Mouse (Mus musculus): ENCODE results near the gene Phf5a. TPM values are rescaled to one million over a fixed set of nuclear protein-coding genes. Genes with fewer than 3 reads are reported as not detected.

Gene Phf5a
- polyA plus RNA-seq, 1 experiment: 95.3 TPM

- Histone ChIP-seq H3K36me3 (ENCODE audit: control insufficient read depth, insufficient read depth) (peaks cover 87% of the 10 kb centered on the region), H3K27me3 (ENCODE audit: control insufficient read depth, insufficient read depth, insufficient read length) (no peaks in the 10 kb centered on the region), H3K4me3 (no peak overlapping the region), H3K79me2 (ENCODE audit: control insufficient read depth, insufficient read depth) (no peaks in the 10 kb centered on the region), H3K4me2 (ENCODE audit: low read depth) (no peak overlapping the region), H3ac (ENCODE audit: control insufficient read depth, insufficient read length) (no peak overlapping the region)
- TF ChIP-seq REST (IDR thresholded peaks at IDR 0.05; ENCODE audit: insufficient read depth, insufficient read length) (no peak), E2F4 (IDR thresholded peaks at IDR 0.05; ENCODE audit: insufficient read depth) (no peak), USF1 (IDR thresholded peaks at IDR 0.05; ENCODE audit: low read depth) (no peak), CEBPB (IDR thresholded peaks at IDR 0.05; ENCODE audit: insufficient read depth, poor library complexity, severe bottlenecking) (no peak), MYOG (IDR thresholded peaks at IDR 0.05; ENCODE audit: control insufficient read depth in 1 of 3, insufficient read depth in 1 of 3, insufficient read length in 2 of 3, low read depth in 2 of 3) (no peak), POLR2AphosphoS2 (IDR thresholded peaks at IDR 0.05; ENCODE audit: insufficient read length, low read depth) (no peak)
Observed at GRCm38 (mm10) chr15:81894002-81894401, 22.3 kb upstream of the Phf5a start.

- Histone ChIP-seq H3K79me2 (ENCODE audit: control insufficient read depth, insufficient read depth) (peaks cover 19% of the 10 kb centered on the region), H3K36me3 (ENCODE audit: control insufficient read depth, insufficient read depth) (peaks cover 76% of the 10 kb centered on the region), H3K27me3 (ENCODE audit: control insufficient read depth, insufficient read depth, insufficient read length) (no peaks in the 10 kb centered on the region), H3ac (ENCODE audit: control insufficient read depth, insufficient read length) (no peak overlapping the region), H3K4me2 (ENCODE audit: low read depth) (no peak overlapping the region), H3K4me3 (no peak overlapping the region)
- TF ChIP-seq CEBPB (IDR thresholded peaks at IDR 0.05; ENCODE audit: insufficient read depth, poor library complexity, severe bottlenecking) (no peak), MYOG (IDR thresholded peaks at IDR 0.05; ENCODE audit: control insufficient read depth in 1 of 3, insufficient read depth in 1 of 3, insufficient read length in 2 of 3, low read depth in 2 of 3) (no peak), REST (IDR thresholded peaks at IDR 0.05; ENCODE audit: insufficient read depth, insufficient read length) (no peak), E2F4 (IDR thresholded peaks at IDR 0.05; ENCODE audit: insufficient read depth) (no peak), TCF12 (IDR thresholded peaks at IDR 0.05; ENCODE audit: insufficient read depth, poor library complexity, severe bottlenecking) (no peak), MAX (IDR thresholded peaks at IDR 0.05; ENCODE audit: low read depth) (no peak)
Observed at GRCm38 (mm10) chr15:81891822-81892580, 20.3 kb upstream of the Phf5a start.

- Histone ChIP-seq H3K4me2 (ENCODE audit: low read depth) (no peak overlapping the region), H3K4me3 (no peak overlapping the region), H3K36me3 (ENCODE audit: control insufficient read depth, insufficient read depth) (peaks cover 69% of the 10 kb centered on the region), H3K27me3 (ENCODE audit: control insufficient read depth, insufficient read depth, insufficient read length) (no peaks in the 10 kb centered on the region), H3ac (ENCODE audit: control insufficient read depth, insufficient read length) (no peak overlapping the region), H3K79me2 (ENCODE audit: control insufficient read depth, insufficient read depth) (peaks cover 25% of the 10 kb centered on the region)
- TF ChIP-seq CEBPB (IDR thresholded peaks at IDR 0.05; ENCODE audit: insufficient read depth, poor library complexity, severe bottlenecking) (no peak), E2F4 (IDR thresholded peaks at IDR 0.05; ENCODE audit: insufficient read depth) (no peak), POLR2A (IDR thresholded peaks at IDR 0.05; ENCODE audit: insufficient read length, low read depth) (no peak), TCF12 (IDR thresholded peaks at IDR 0.05; ENCODE audit: insufficient read depth, poor library complexity, severe bottlenecking) (no peak), POLR2AphosphoS2 (IDR thresholded peaks at IDR 0.05; ENCODE audit: insufficient read length, low read depth) (no peak), MAX (IDR thresholded peaks at IDR 0.05; ENCODE audit: low read depth) (no peak), USF1 (IDR thresholded peaks at IDR 0.05; ENCODE audit: low read depth) (no peak), REST (IDR thresholded peaks at IDR 0.05; ENCODE audit: insufficient read depth, insufficient read length) (no peak), SRF (IDR thresholded peaks at IDR 0.05; ENCODE audit: control insufficient read depth, insufficient read length, low read depth) (no peak)
Observed at GRCm38 (mm10) chr15:81891140-81891802, 19.6 kb upstream of the Phf5a start.

GRCm38 (mm10) chr15:81889175-81889574 is 17.5 kb upstream of the Phf5a start:
- H3K4me2 ChIP-seq (ENCODE audit: low read depth): no peak overlapping the region
- H3K79me2 ChIP-seq (ENCODE audit: control insufficient read depth, insufficient read depth): peaks cover 46% of the 10 kb centered on the region
- H3K36me3 ChIP-seq (ENCODE audit: control insufficient read depth, insufficient read depth): peaks cover 58% of the 10 kb centered on the region
- H3K4me3 ChIP-seq: no peak overlapping the region
- H3K27me3 ChIP-seq (ENCODE audit: control insufficient read depth, insufficient read depth, insufficient read length): no peaks in the 10 kb centered on the region
- TF ChIP-seq REST (IDR thresholded peaks at IDR 0.05; ENCODE audit: insufficient read depth, insufficient read length): no peak
- TF ChIP-seq CEBPB (IDR thresholded peaks at IDR 0.05; ENCODE audit: insufficient read depth, poor library complexity, severe bottlenecking): no peak
- no peak for TF ChIP-seq POLR2AphosphoS2 (IDR thresholded peaks at IDR 0.05; ENCODE audit: insufficient read length, low read depth)
- TF ChIP-seq USF1 (IDR thresholded peaks at IDR 0.05; ENCODE audit: low read depth): no peak
- no peak for TF ChIP-seq MAX (IDR thresholded peaks at IDR 0.05; ENCODE audit: low read depth)
- TF ChIP-seq MYOG (IDR thresholded peaks at IDR 0.05; ENCODE audit: control insufficient read depth in 1 of 3, insufficient read depth in 1 of 3, insufficient read length in 2 of 3, low read depth in 2 of 3): no peak
- no peak for TF ChIP-seq MYOD1 (IDR thresholded peaks at IDR 0.05; ENCODE audit: control insufficient read depth in 1 of 3, insufficient read length in 2 of 3, low read depth in 2 of 3)
- TF ChIP-seq E2F4 (IDR thresholded peaks at IDR 0.05; ENCODE audit: insufficient read depth): no peak
- no peak for TF ChIP-seq SRF (IDR thresholded peaks at IDR 0.05; ENCODE audit: control insufficient read depth, insufficient read length, low read depth)
- TF ChIP-seq TCF3 (IDR thresholded peaks at IDR 0.05; ENCODE audit: insufficient read length, low read depth): no peak
- TF ChIP-seq POLR2A (IDR thresholded peaks at IDR 0.05; ENCODE audit: insufficient read length, low read depth): no peak
- TF ChIP-seq TCF12 (IDR thresholded peaks at IDR 0.05; ENCODE audit: insufficient read depth, poor library complexity, severe bottlenecking): no peak
- no peak overlapping the region for H3ac ChIP-seq (ENCODE audit: control insufficient read depth, insufficient read length)

All from myocyte (in vitro differentiated cells).